ENCODE assay signal across 19 mouse cellular contexts in genomic region chr5:108547636-108548035, GRCm38 (mm10). TPM values are rescaled to one million over a fixed set of nuclear protein-coding genes. Genes with fewer than 3 reads are reported as not detected.
"Had no signal": no experiment of that assay in that cellular context is flagged by ENCODE, and none has a peak within 500 bp of the region (broad histone marks: within the 10 kb centered on the region; RNA-seq: fewer than 3 reads in every experiment).

No protein-coding gene starts in this region.

- ATAC-seq: lung, postnatal 0 days; midbrain, embryonic 15.5 days had no signal

- H3K27ac ChIP-seq: kidney, postnatal 0 days; limb, embryonic 13.5 days; liver, embryonic 14.5 days; midbrain, embryonic 15.5 days; neural tube, embryonic 13.5 days had no signal

- H3K9ac ChIP-seq: limb, embryonic 13.5 days; liver, embryonic 14.5 days; midbrain, embryonic 15.5 days; neural tube, embryonic 13.5 days had no signal

- H3K36me3 ChIP-seq: limb, embryonic 13.5 days; neural tube, embryonic 13.5 days had no signal

- H3K4me2 ChIP-seq: limb, embryonic 13.5 days; midbrain, embryonic 11.5 days; midbrain, embryonic 15.5 days had no signal

- DNase-seq: kidney, postnatal 36 days; layer of hippocampus, adult 9-11 months; layer of hippocampus, postnatal 36 days; left cerebral cortex, postnatal 4 days; lung, adult 18-20 months; lung, postnatal 36 days; right cerebral cortex, adult 18-20 months; right cerebral cortex, postnatal 25 days; thymus, postnatal 4 days had no signal

- H3K4me3 ChIP-seq: limb, embryonic 13.5 days; megakaryocyte, embryonic 14.5 days; midbrain, embryonic 15.5 days had no signal

- H3K9me3 ChIP-seq: limb, embryonic 13.5 days; megakaryocyte, embryonic 14.5 days; midbrain, embryonic 15.5 days; neural tube, embryonic 13.5 days had no signal

RNA-seq across cellular contexts. Expression of gene Cplx1, which starts 2.2 kb away (rescaled TPM):
- total RNA-seq: liver, adult 2 months; monocyte, adult 5-6 weeks had no signal
- polyA plus RNA-seq: liver, adult 2 months; liver, embryonic 14.5 days had no signal
